Mouse (Mus musculus) cerebellum, postnatal 14 days (tissue): ENCODE measurements at regions not wholly inside any gene's neighbourhood (a gene's known extent, or its start where the extent isn't known, plus 50 kb on each side); places are given as distances from the start of the nearest gene placed in this dataset.

Experiments
- DNase-seq, 2 experiments: peaks; one replicate each; pipeline ENCODE4 v3.0.0; 2021; ENCODE audit warnings: mixed read lengths in 2 of 2

- DNase-seq = no peak
Observed at GRCm38 (mm10) chr17:9762436-9762835, 92.9 kb upstream of the Pabpc6 start.

GRCm38 (mm10) chr17:9760706-9761059 is 91.2 kb upstream of the Pabpc6 start:
- DNase-seq = no peak

- no peak for DNase-seq
Observed at GRCm38 (mm10) chr17:9760026-9760705, 90.6 kb upstream of the Pabpc6 start.

GRCm38 (mm10) chr17:9759421-9759852 is 89.9 kb upstream of the Pabpc6 start:
- peak; percentile 54 to 77 for DNase-seq

- no peak for DNase-seq
Observed at GRCm38 (mm10) chr17:9757725-9758251, 88.3 kb upstream of the Pabpc6 start.

- DNase-seq = no peak
Observed at GRCm38 (mm10) chr17:9756675-9757074, 87.2 kb upstream of the Pabpc6 start.

- DNase-seq = peak; percentile 79 to 89
Observed at GRCm38 (mm10) chr17:9756196-9756595, 86.7 kb upstream of the Pabpc6 start.

GRCm38 (mm10) chr17:9755576-9755975 is 86.1 kb upstream of the Pabpc6 start:
- no peak for DNase-seq

- DNase-seq = no peak
Observed at GRCm38 (mm10) chr17:9754884-9755405, 85.4 kb upstream of the Pabpc6 start.

- DNase-seq = no peak
Observed at GRCm38 (mm10) chr17:9752848-9753247, 83.3 kb upstream of the Pabpc6 start.

- no peak for DNase-seq
Observed at GRCm38 (mm10) chr17:9751348-9752170, 82.0 kb upstream of the Pabpc6 start.

- DNase-seq = no peak
Observed at GRCm38 (mm10) chr17:9750046-9750445, 80.5 kb upstream of the Pabpc6 start.

GRCm38 (mm10) chr17:9749301-9749700 is 79.8 kb upstream of the Pabpc6 start:
- no peak for DNase-seq

GRCm38 (mm10) chr17:9747893-9748292 is 78.4 kb upstream of the Pabpc6 start:
- no peak for DNase-seq

- no peak for DNase-seq
Observed at GRCm38 (mm10) chr17:9743342-9743741, 73.8 kb upstream of the Pabpc6 start.

GRCm38 (mm10) chr17:9741321-9741720 is 71.8 kb upstream of the Pabpc6 start:
- DNase-seq = no peak

GRCm38 (mm10) chr17:9729020-9729419 is 59.5 kb upstream of the Pabpc6 start:
- DNase-seq = no peak

- peak; percentile 9 to 10 for DNase-seq
Observed at GRCm38 (mm10) chr17:9725704-9726469, 56.4 kb upstream of the Pabpc6 start.

GRCm38 (mm10) chr17:9723484-9723883 is 54.0 kb upstream of the Pabpc6 start:
- DNase-seq = peak in 1 of 2 experiments; percentile 2

GRCm38 (mm10) chr17:9722709-9723108 is 53.2 kb upstream of the Pabpc6 start:
- no peak for DNase-seq
